Mouse (Mus musculus): ENCODE data around the gene Fam131b.

GRCm38 (mm10) chr6:42348281-42349005, 24.0 kb upstream of the Fam131b start:
- TF ChIP-seq CTCF (conservative IDR thresholded peaks at IDR 0.05; ENCODE audit: low read length) = no peak
- no peak for TF ChIP-seq NANOG (IDR thresholded peaks at IDR 0.05; ENCODE audit: borderline replicate concordance, low read length)

Data from E14TG2a.4 (cell line).